Mouse (Mus musculus) left cerebral cortex, adult 18-20 months (tissue): Measurements from ENCODE around the gene Mettl16. TPM values are rescaled to one million over a fixed set of nuclear protein-coding genes. Genes with fewer than 3 reads are reported as not detected.

Source experiments
- DNase-seq, 2 experiments: peaks; one replicate each; pipeline ENCODE4 v3.0.0; 2021 to 2022; ENCODE audit warnings: low spot score in 2 of 2, mixed read lengths in 1 of 2
- total RNA-seq, 2 experiments: library from RNA; stranded (reverse); gene quantifications; 2 replicates each; pipeline ENCODE4 v1.2.3; 2021

The Mettl16 gene
- total RNA-seq, 2 experiments from 2014 or later: 30.4 to 33.5 TPM

DNA sequence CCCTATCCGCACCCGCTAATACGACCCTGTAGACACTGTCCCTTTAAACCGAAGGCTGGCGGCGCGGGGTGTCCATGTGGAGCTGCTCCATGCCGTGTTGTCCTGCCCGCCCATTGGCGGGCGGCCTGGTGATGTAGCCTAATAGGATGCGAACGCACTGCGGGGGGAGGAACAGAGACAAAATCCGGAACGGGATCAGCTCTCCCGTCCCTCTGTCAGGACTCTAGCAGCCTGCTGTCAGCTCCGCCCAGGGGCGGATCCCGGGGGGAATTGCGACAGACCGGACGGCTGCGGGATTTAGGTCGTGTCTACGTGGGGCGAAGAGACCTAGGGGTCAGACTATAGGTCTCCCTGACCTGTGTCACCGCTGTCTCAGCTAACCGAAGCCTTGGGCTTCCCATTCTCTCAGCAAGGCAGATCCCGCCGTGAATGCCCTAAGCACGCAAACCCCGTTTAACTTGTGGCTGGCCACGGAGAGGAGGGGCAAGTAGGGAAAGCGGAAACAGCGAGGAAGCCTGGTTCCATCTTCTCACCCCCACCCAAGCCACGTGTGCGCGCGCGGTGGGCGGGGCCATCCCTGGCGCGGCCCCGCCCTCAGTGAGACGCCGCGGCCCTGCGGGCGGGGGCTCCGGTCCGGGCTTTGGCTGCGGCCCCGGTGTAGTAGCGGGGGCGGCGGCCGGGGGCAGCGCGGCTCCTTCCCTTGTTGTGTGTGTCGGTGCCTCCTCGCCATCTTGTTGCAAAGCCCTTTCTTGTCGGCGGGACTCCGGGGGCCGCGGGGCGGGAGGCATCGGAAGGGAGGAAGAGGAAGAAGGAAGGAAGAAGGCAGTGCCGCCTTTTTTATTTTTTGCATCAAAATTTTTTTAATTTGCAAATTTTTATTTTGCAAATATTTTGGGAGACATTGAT, 59.9 kb downstream of the Mettl16 start, which contains the start of gene Mnt:
Gene Mnt (plus strand): TSS at position 665 of the 906 bp plus-strand sequence.
- DNase-seq: peak; percentile 98 to 99

DNA sequence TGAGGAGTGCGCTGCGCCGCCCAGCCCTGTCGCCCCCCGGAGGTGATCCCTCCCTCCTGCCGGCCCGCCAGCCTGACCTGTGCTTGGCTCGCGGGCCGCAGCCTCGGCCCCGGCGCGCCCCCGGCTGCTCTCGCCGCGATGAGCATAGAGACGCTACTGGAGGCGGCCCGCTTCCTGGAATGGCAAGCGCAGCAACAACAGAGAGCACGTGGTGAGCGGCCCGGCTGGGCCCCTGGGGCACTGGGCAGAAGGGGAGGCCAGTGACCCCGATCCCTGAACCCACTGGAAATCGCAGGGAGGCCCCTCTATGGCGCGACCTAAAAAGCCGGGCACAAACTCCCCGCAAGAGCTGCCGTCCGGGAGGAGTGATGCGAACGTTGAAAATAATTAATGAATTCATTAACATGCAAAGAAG, 60.6 kb downstream of the Mettl16 start:
- DNase-seq: peak in 1 of 2 experiments; percentile 62

GRCm38 (mm10) chr11:74831606-74832451, 61.2 kb downstream of the Mettl16 start:
- peak; percentile 97 to 98 for DNase-seq

- peak; percentile 46 to 71 for DNase-seq
Observed at GRCm38 (mm10) chr11:74832503-74833143, 62.0 kb downstream of the Mettl16 start.

DNA sequence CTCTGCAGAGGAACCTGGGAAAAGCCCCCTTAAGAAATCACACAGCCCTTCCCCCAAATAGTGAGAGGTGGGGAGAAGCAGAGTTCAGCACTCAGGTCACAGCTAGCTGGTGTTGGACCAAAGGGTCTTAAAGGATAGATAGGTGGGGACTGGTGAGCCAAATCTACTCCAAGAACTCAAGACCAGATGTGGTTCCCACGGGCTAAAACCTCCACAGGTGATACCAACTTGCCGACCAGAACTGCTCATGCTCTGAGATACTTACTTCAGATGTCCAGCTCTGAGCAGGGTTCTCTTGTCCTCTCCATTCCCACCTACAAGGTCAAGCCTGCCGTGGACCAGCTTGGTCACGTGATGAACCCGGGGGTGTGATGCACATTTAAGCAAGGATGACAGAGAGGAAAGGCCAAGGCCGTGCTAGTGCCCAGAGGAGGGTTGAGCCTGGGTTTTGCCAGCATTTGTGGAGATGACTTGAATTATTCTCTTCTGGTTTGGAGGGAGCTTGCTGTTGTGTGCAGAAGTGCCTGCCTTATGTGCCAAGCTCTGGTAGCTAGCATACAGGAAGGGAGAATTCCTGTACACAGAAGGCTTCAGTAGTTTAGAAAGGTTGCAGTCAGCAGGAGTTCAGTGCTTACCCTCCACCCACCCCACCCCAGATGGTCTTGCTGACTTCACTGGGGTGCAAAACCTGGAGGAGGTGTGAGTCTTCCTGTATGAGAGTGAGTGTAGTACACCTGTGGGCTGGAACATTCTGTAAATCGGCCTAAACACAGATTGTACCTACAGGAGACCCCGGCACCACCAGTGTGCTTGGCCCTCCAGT, 63.1 kb downstream of the Mettl16 start:
- DNase-seq: no peak

- no peak for DNase-seq
Observed at GRCm38 (mm10) chr11:74834359-74834638, 63.7 kb downstream of the Mettl16 start.

DNA sequence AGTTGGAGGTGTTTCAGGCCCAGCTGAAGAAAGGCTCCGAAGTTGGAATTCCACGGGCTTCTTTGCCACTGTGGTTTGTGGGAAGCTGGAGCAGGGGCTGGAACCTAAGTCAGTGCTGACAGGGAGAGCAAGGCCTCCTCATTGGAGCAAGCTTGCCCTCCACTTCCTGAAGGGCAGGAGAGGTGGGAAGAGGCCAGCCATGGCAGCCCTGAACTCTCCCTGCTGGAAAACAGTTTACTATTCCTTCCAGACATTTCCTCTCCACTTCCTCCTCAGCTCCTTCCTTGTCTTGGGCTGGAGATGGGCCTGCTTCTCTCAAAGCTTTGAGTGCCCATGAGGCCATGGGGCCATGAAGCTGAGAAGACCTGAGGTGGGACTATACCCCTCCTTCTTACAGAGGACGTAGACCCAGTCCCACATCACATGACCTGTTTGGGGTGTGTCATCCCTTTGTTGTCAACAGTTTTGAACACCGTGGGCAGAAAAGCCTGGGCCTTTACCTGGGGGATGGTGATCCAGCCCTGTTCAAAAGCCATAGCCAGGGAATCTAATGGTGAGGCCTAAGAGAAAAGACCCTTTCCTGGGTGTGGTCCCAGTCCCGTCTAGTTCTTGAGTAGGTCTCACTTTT, 64.1 kb downstream of the Mettl16 start:
- DNase-seq: no peak

- no peak for DNase-seq
Observed at GRCm38 (mm10) chr11:74835593-74836224, 65.1 kb downstream of the Mettl16 start.

- DNase-seq: no peak
Observed at GRCm38 (mm10) chr11:74836225-74837055, 65.8 kb downstream of the Mettl16 start.

DNA sequence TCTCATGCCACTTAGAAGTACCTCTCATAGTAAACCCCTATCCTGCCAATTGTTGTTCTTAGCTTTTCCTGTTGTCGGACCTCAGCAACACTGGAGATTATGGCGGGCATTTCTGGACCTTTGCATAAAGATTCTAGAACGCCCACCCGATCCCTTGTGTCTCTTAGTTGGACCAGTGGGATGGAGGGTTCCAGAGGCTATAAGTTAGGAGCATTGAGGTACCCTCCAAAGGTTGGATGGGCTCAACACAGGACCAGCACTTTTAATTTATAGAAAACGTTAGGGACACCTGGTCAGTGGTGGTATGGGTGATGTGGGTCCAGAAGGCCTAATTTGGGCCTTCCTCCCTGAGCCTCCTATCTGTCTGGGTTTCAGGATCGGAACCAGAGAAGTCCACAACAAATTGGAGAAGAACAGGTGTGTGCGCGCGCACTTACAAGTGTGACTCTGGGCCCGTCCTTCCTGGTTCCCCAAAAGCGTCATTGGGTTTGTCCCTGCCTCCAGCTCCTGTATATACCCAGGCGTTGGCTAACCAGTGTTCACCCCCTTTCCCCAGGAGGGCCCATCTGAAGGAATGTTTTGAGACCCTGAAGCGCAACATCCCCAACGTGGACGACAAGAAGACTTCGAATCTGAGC, 66.5 kb downstream of the Mettl16 start:
- no peak for DNase-seq

GRCm38 (mm10) chr11:74837694-74838431, 67.2 kb downstream of the Mettl16 start:
- peak; percentile 93 to 94 for DNase-seq

DNA sequence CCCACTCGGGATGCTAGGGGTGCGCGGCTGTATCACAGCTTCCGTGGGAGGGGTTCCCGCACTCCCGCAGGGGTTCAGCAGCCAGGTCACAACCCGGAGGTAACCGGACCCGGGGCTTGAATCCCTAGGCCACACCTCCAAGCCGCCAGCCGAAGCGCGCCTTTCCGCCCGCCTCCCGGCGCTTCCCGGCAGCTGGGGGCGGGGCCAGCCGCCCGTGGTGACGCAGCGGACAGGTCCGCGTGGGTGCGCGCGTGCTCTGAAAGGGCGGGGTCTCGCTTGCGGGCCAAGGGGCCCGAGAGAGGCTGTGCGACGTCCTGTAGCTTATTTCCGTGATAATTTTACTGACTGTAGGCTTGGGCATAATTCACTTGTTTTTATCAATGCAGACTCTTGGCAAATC, 67.8 kb downstream of the Mettl16 start:
- peak; percentile 88 to 92 for DNase-seq

DNA sequence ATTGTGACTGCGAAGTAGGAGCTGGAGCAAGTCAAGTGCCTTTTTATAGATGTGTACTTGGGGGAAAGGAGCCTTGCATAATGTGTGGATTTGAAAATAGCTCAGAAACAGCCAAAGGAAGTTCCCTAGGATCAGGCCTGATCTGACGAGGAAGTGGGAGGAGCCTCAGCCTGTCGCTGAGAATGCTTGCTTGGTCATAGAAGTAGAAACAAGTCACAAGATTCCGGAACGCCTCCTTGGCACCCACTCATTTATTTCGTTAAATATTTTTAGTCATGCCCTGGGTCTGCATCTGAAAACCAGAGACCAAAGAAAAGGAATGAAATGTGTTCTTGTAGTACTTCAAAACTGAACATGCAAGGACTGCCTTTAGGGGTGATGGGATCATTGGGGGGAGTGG, 68.3 kb downstream of the Mettl16 start:
- DNase-seq: peak; percentile 58 to 71

DNA sequence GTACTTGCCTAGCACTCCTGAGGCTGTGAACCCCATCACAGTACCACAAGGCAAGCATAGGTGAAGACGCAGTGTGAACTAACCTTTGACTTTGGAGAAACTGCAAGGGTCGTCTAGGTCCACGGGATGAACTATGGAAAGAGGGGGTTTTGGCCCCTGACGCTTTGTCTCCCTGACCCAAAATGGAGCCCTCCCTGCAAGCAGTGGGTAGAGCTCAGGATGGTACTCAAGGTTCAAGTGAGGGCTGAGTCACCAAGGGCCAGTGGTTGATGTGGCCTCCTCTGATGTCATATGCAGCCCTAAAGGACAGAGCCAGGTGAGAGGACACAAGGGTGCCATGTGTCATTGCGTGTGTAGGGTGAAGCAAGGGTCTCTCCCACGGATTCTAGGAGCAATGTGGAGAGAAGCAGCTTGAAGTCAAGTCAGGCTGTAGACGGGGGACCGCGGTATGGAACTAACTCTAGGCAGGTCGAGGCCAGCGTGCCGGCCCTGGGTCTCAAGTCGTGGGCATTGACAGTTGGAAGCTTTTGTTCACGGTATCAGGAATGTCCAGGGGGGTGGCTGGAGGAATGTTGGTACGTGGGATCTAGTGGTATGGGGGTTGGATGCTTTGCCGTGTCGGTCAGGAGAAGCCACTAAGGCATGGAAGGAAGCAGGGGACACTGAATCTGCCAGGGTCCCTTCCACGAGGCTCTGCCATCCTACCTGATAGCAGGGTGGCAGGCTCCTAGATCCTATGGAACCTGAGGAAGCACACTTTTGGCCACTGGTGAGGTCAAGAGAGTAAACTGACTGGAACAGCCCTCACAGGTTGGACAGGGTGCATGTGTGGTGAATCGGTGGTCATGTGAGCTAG, 69.5 kb downstream of the Mettl16 start:
- DNase-seq: no peak

DNA sequence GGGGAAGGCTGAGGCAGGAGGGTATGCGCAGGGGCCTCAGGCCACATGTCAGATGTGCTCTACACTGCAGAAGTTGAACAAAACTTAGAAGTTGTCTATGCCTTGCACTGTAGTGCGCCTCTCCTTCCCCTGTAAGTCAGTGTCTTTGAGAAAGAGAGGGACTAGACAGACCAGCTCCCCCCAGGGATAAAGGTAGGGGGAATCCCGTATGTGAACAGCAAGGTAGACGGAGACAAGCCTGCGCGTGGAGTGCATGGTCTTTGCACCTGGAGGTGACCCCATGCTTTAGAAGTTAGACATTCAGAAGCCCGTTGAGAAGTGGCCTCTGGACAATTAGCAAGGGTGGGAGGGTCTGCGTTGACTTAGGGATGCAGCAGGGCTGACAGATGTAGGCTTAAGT, 70.1 kb downstream of the Mettl16 start:
- DNase-seq: no peak

DNA sequence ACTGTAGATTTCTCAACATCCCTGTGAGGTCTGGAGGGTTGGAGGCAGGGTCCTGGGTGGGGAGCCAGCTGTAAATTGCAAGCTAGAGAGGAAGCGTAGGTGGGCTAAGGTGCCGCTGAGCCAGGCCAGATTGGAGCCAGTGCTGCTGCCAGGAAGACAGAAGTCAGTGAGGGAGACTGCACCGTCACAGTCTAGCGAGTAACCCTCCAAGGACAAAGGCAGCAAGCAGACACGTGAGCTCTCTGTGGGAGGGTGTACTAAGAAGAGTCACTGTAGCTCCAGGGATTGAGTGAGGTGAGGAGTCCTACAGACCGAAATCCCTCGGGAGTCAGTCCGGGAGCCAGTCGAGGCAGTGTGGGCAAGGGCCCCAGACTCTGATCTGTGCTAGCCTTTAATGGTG, 70.7 kb downstream of the Mettl16 start:
- peak in 1 of 2 experiments; percentile 47 for DNase-seq

DNA sequence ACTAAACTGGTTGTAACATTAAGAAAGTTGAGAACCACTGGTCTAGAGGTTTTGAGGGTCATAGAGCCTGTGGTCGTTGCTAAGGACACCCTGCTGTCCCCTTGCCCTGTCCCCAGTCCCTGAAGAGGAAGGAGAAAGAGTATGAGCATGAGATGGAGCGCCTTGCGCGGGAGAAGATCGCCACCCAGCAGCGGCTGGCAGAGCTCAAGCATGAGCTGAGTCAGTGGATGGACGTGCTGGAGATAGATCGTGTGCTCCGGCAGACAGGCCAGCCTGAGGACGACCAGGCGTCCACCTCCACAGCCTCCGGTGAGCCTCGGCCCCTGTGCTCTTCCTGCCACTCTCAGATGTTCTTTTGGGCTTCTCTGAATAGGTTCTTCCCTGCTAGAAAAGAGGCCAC, 71.4 kb downstream of the Mettl16 start:
- no peak for DNase-seq
